Mouse (Mus musculus): ENCODE results near the gene Atp1b1. TPM values are rescaled to one million over a fixed set of nuclear protein-coding genes. Genes with fewer than 3 reads are reported as not detected.

The Atp1b1 gene
- polyA plus RNA-seq (2016; fragmentation: Nextera tagmentation; extraction: Ambion mirVana) = 10.4 and 12.6 TPM in 2 replicates

- peak within 1 kb of the TSS; percentile 56 for H3K4me3 ChIP-seq
- H3K36me3 ChIP-seq = no peaks in the 10 kb centered on the region
- WGBS = under 1% methylated on average over 29 of the region's 35 CpGs
- ATAC-seq (ENCODE audit: insufficient number of reproducible peaks, insufficient read depth, low FRiP score, low TSS enrichment) = peak; percentile 97
- H3K9ac ChIP-seq = peak within 1 kb of the TSS; percentile 43
- H3K27ac ChIP-seq = 0 out of 2 replicates have a peak within 1 kb of the TSS, but pooled peaks have one; percentile 41
- H3K4me2 ChIP-seq (replicated peaks) = peak within 1 kb of the TSS; percentile 89
- H3K4me1 ChIP-seq = peaks cover 17% of the 10 kb centered on the region
- H3K27me3 ChIP-seq = peaks cover 57% of the 10 kb centered on the region
- no peaks in the 10 kb centered on the region for H3K9me3 ChIP-seq
Measured at GRCm38 (mm10) chr1:164458245-164458613, at the start of gene Atp1b1. Gene Atp1b1, minus strand, starts transcription at chr1:164458355.

- no peak for ATAC-seq (ENCODE audit: insufficient number of reproducible peaks, insufficient read depth, low FRiP score, low TSS enrichment)
- Histone ChIP-seq H3K4me1 (no peaks in the 10 kb centered on the region), H3K9me3 (no peaks in the 10 kb centered on the region), H3K27me3 (no peaks in the 10 kb centered on the region), H3K36me3 (no peaks in the 10 kb centered on the region), H3K4me2 (replicated peaks) (no peak overlapping the region), H3K9ac (no peak overlapping the region), H3K27ac (no peak overlapping the region), H3K4me3 (no peak overlapping the region)
- 80% methylated on average over 3 of the region's 3 CpGs for WGBS
Measured at GRCm38 (mm10) chr1:164505096-164505495, 46.9 kb upstream of the Atp1b1 start.

- ATAC-seq (ENCODE audit: insufficient number of reproducible peaks, insufficient read depth, low FRiP score, low TSS enrichment) = no peak
- H3K4me3 ChIP-seq = no peak overlapping the region
- 28% methylated on average over 8 of the region's 8 CpGs for WGBS
Measured at GRCm38 (mm10) chr1:164503140-164503730, 45.1 kb upstream of the Atp1b1 start.

GRCm38 (mm10) chr1:164502231-164502630 lies 44.1 kb upstream of the Atp1b1 start:
- no peaks in the 10 kb centered on the region for H3K27me3 ChIP-seq
- no peaks in the 10 kb centered on the region for H3K36me3 ChIP-seq
- no peak overlapping the region for H3K4me2 ChIP-seq (replicated peaks)
- no peaks in the 10 kb centered on the region for H3K9me3 ChIP-seq
- H3K9ac ChIP-seq = no peak overlapping the region
- 73% methylated on average over 7 of the region's 7 CpGs for WGBS
- ATAC-seq (ENCODE audit: insufficient number of reproducible peaks, insufficient read depth, low FRiP score, low TSS enrichment) = no peak
- no peak overlapping the region for H3K27ac ChIP-seq
- H3K4me1 ChIP-seq = no peaks in the 10 kb centered on the region
- H3K4me3 ChIP-seq = no peak overlapping the region

More at GRCm38 (mm10) chr1:164503140-164503730, 45.1 kb upstream of the Atp1b1 start:
- H3K4me1 ChIP-seq = no peaks in the 10 kb centered on the region
- no peak overlapping the region for H3K27ac ChIP-seq
- no peaks in the 10 kb centered on the region for H3K36me3 ChIP-seq
- no peak overlapping the region for H3K4me2 ChIP-seq (replicated peaks)
- no peak overlapping the region for H3K9ac ChIP-seq
- H3K9me3 ChIP-seq = no peaks in the 10 kb centered on the region
- H3K27me3 ChIP-seq = no peaks in the 10 kb centered on the region

GRCm38 (mm10) chr1:164494741-164495512 lies 36.8 kb upstream of the Atp1b1 start:
- ATAC-seq (ENCODE audit: insufficient number of reproducible peaks, insufficient read depth, low FRiP score, low TSS enrichment) = no peak
- Histone ChIP-seq H3K36me3 (no peaks in the 10 kb centered on the region), H3K4me2 (replicated peaks) (no peak overlapping the region), H3K9me3 (no peaks in the 10 kb centered on the region), H3K4me3 (no peak overlapping the region), H3K27ac (no peak overlapping the region), H3K9ac (no peak overlapping the region), H3K4me1 (no peaks in the 10 kb centered on the region), H3K27me3 (no peaks in the 10 kb centered on the region)
- WGBS = 68% methylated on average over 8 of the region's 8 CpGs

- ATAC-seq (ENCODE audit: insufficient number of reproducible peaks, insufficient read depth, low FRiP score, low TSS enrichment) = no peak
- Histone ChIP-seq H3K4me3 (no peak overlapping the region), H3K9ac (no peak overlapping the region), H3K27me3 (no peaks in the 10 kb centered on the region), H3K4me2 (replicated peaks) (no peak overlapping the region), H3K9me3 (no peaks in the 10 kb centered on the region), H3K27ac (no peak overlapping the region), H3K36me3 (no peaks in the 10 kb centered on the region), H3K4me1 (no peaks in the 10 kb centered on the region)
- 57% methylated on average over 4 of the region's 4 CpGs for WGBS
Measured at GRCm38 (mm10) chr1:164494215-164494614, 36.1 kb upstream of the Atp1b1 start.

- WGBS = 80% methylated on average over 8 of the region's 8 CpGs
- H3K36me3 ChIP-seq = no peaks in the 10 kb centered on the region
- H3K9ac ChIP-seq = no peak overlapping the region
- ATAC-seq (ENCODE audit: insufficient number of reproducible peaks, insufficient read depth, low FRiP score, low TSS enrichment) = no peak
- H3K4me1 ChIP-seq = no peaks in the 10 kb centered on the region
- H3K4me3 ChIP-seq = no peak overlapping the region
- no peak overlapping the region for H3K27ac ChIP-seq
- no peaks in the 10 kb centered on the region for H3K9me3 ChIP-seq
- H3K4me2 ChIP-seq (replicated peaks) = no peak overlapping the region
- no peaks in the 10 kb centered on the region for H3K27me3 ChIP-seq
Measured at GRCm38 (mm10) chr1:164493042-164493705, 35.0 kb upstream of the Atp1b1 start.

GRCm38 (mm10) chr1:164492476-164492875 lies 34.3 kb upstream of the Atp1b1 start:
- Histone ChIP-seq H3K4me2 (replicated peaks) (no peak overlapping the region), H3K4me1 (no peaks in the 10 kb centered on the region), H3K27ac (no peak overlapping the region), H3K4me3 (no peak overlapping the region), H3K27me3 (no peaks in the 10 kb centered on the region), H3K36me3 (no peaks in the 10 kb centered on the region), H3K9ac (no peak overlapping the region), H3K9me3 (no peaks in the 10 kb centered on the region)
- WGBS = 84% methylated on average over 3 of the region's 3 CpGs
- no peak for ATAC-seq (ENCODE audit: insufficient number of reproducible peaks, insufficient read depth, low FRiP score, low TSS enrichment)

GRCm38 (mm10) chr1:164489961-164490594 lies 31.9 kb upstream of the Atp1b1 start:
- no peak for ATAC-seq (ENCODE audit: insufficient number of reproducible peaks, insufficient read depth, low FRiP score, low TSS enrichment)
- H3K27ac ChIP-seq = no peak overlapping the region
- H3K4me3 ChIP-seq = no peak overlapping the region
- H3K4me2 ChIP-seq (replicated peaks) = no peak overlapping the region
- no peak overlapping the region for H3K9ac ChIP-seq
- H3K4me1 ChIP-seq = no peaks in the 10 kb centered on the region
- H3K9me3 ChIP-seq = no peaks in the 10 kb centered on the region
- no peaks in the 10 kb centered on the region for H3K27me3 ChIP-seq
- WGBS = 85% methylated on average over 3 of the region's 3 CpGs
- H3K36me3 ChIP-seq = no peaks in the 10 kb centered on the region

- Histone ChIP-seq H3K9ac (no peak overlapping the region), H3K4me1 (no peaks in the 10 kb centered on the region), H3K9me3 (no peaks in the 10 kb centered on the region), H3K27me3 (no peaks in the 10 kb centered on the region), H3K36me3 (no peaks in the 10 kb centered on the region), H3K27ac (no peak overlapping the region), H3K4me2 (replicated peaks) (no peak overlapping the region), H3K4me3 (no peak overlapping the region)
- ATAC-seq (ENCODE audit: insufficient number of reproducible peaks, insufficient read depth, low FRiP score, low TSS enrichment) = no peak
Measured at GRCm38 (mm10) chr1:164483728-164484127, 25.6 kb upstream of the Atp1b1 start.

GRCm38 (mm10) chr1:164482833-164483232 lies 24.7 kb upstream of the Atp1b1 start:
- Histone ChIP-seq H3K4me2 (replicated peaks) (no peak overlapping the region), H3K9me3 (no peaks in the 10 kb centered on the region), H3K36me3 (no peaks in the 10 kb centered on the region), H3K4me3 (no peak overlapping the region), H3K27me3 (no peaks in the 10 kb centered on the region), H3K9ac (no peak overlapping the region), H3K27ac (no peak overlapping the region), H3K4me1 (no peaks in the 10 kb centered on the region)
- no peak for ATAC-seq (ENCODE audit: insufficient number of reproducible peaks, insufficient read depth, low FRiP score, low TSS enrichment)
- 61% methylated on average over 3 of the region's 3 CpGs for WGBS
